Mouse (Mus musculus) midbrain, embryonic 13.5 days (tissue): ENCODE results near the gene Otor. TPM values are rescaled to one million over a fixed set of nuclear protein-coding genes. Genes with fewer than 3 reads are reported as not detected.

ENCODE experiments used
- polyA plus RNA-seq: library from polyadenylated mRNA; unstranded; fragments of >200 nt; fragmentation: Nextera tagmentation; extraction: Ambion mirVana; gene quantifications from 2 replicates; pipeline ENCODE4 v1.2.1, GENCODE M21; 2015

The Otor gene
- polyA plus RNA-seq, 1 experiment from 2014 or later: 3.7 TPM

Other genes with a start within 250 kb of the Otor start
- gene Kif16b, start 176.9 kb upstream of the Otor start, polyA plus RNA-seq: 3.7 and 3.9 TPM in 2 replicates
- gene Snrpb2, start 15.4 kb upstream of the Otor start, polyA plus RNA-seq: 80.8 and 98.0 TPM in 2 replicates